Mouse (Mus musculus) midbrain, embryonic 15.5 days (tissue): ENCODE measurements at regions not wholly inside any gene's neighbourhood (a gene's known extent, or its start where the extent isn't known, plus 50 kb on each side); places are given as distances from the start of the nearest gene placed in this dataset.
A peak's percentile ranks its signal among the peaks of the same experiment; 100 is the strongest.

Experiments
- ATAC-seq: fragments of 200-750 bp; cut with Nextera tagmentation; replicated peaks from 2 replicates; pipeline ENCODE4 v1.8.0; 2017; ENCODE audit warnings: moderate TSS enrichment
- H3K27ac ChIP-seq: fragments of 300-500 bp; sonication (generic); 2 replicates; pipeline ENCODE4 v1.5.1; 2015; ENCODE audit warnings: mild to moderate bottlenecking, inconsistent platforms
- H3K27me3 ChIP-seq: fragments of 300-500 bp; sonication (generic); replicated peaks from 2 replicates; pipeline ENCODE4 v1.6.1; 2015; ENCODE audit warnings: inconsistent platforms
- H3K36me3 ChIP-seq: fragments of 300-500 bp; sonication (generic); replicated peaks from 2 replicates; pipeline ENCODE4 v1.6.1; 2015; ENCODE audit warnings: inconsistent platforms
- H3K4me1 ChIP-seq: fragments of 300-500 bp; sonication (generic); 2 replicates; pipeline ENCODE4 v1.6.1; 2015; ENCODE audit warnings: inconsistent platforms
- H3K4me2 ChIP-seq: fragments of 300-500 bp; sonication (generic); 2 replicates; pipeline ENCODE4 v1.6.1; 2015; ENCODE audit warnings: inconsistent platforms, mild to moderate bottlenecking, moderate library complexity
- H3K4me3 ChIP-seq: fragments of 300-500 bp; sonication (generic); 2 replicates; pipeline ENCODE4 v1.5.1; 2015; ENCODE audit warnings: mild to moderate bottlenecking, inconsistent platforms
- H3K9ac ChIP-seq: fragments of 300-500 bp; sonication (generic); 2 replicates; pipeline ENCODE4 v1.6.1; 2015; ENCODE audit warnings: mild to moderate bottlenecking, inconsistent platforms
- H3K9me3 ChIP-seq: fragments of 300-500 bp; sonication (generic); 2 replicates; pipeline ENCODE4 v1.6.1; 2016; ENCODE audit warnings: inconsistent platforms
- WGBS: fragments of 180-500 bp; shearing (Covaris S2); methylation state at CpG from one replicate; pipeline ENCODE4 v1.1.7; 2015; ENCODE audit warnings: mixed read lengths; 5-methylcytosine and 5-hydroxymethylcytosine counted together

DNA sequence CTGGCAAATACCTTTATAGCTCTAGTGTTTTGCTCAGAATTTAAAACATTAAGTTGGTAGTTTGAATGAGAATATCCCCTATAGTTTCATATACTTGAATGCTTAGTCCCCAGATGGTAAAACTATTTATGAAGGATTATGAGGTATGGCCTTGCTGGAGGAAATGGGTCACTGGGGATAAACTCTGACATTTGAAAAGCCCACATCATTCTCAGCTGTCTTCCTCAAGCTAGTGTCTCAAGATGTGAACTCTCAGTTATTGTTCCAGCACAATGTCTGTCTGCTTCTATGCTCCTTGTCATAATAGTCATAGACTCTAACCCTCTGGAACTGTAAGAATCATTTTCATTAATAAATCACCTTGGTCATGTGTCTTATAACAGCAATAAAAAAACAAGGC is 2004.1 kb upstream of the Gm8797 start:
- no peaks in the 10 kb centered on the region for H3K9me3 ChIP-seq
- no peaks in the 10 kb centered on the region for H3K27me3 ChIP-seq
- no peak overlapping the region for H3K27ac ChIP-seq
- no peak overlapping the region for H3K4me3 ChIP-seq
- no peaks in the 10 kb centered on the region for H3K4me1 ChIP-seq
- ATAC-seq: no peak
- H3K4me2 ChIP-seq: no peak overlapping the region
- no peak overlapping the region for H3K9ac ChIP-seq
- H3K36me3 ChIP-seq: no peaks in the 10 kb centered on the region

DNA sequence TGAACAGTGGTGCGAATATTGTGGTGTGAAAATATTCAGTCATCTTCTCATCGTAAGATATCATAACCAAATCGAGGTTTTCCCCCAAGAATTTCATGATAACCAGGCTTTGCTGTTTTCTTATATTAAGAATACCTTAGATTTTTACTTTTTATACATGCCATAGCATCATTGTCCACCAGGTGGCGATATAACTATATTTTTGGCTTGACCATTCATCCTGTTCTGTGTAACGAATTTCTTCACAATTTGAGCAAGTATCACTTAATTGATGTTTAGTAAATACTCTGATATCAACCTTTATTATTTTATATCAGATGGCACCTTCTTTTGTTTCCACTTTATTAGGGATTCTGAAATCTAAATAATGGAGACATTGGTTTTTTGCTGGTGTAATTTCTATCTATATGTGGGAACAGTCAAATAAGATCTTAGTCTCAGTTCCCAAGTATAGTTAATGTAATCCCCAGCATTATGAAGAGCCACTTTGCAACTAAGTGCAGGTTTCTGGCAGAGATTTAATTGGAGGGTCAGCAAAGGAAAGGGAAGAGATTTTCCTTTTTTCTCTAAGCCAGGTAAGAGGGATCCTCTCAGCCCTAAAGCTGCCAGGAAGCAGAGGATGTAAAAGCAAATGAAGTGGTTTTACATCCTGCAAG is 1998.9 kb upstream of the Gm8797 start:
- H3K9ac ChIP-seq: no peak overlapping the region
- peak; percentile 82 for ATAC-seq
- WGBS: 10% methylated on average over 5 of the region's 5 CpGs
- H3K27ac ChIP-seq: no peak overlapping the region
- H3K4me1 ChIP-seq: no peaks in the 10 kb centered on the region
- H3K9me3 ChIP-seq: no peaks in the 10 kb centered on the region
- H3K4me2 ChIP-seq: no peak overlapping the region
- no peaks in the 10 kb centered on the region for H3K36me3 ChIP-seq
- H3K4me3 ChIP-seq: no peak overlapping the region
- no peaks in the 10 kb centered on the region for H3K27me3 ChIP-seq

- Histone ChIP-seq H3K9me3 (no peaks in the 10 kb centered on the region), H3K4me3 (no peak overlapping the region), H3K9ac (no peak overlapping the region), H3K36me3 (no peaks in the 10 kb centered on the region), H3K27me3 (no peaks in the 10 kb centered on the region), H3K4me2 (no peak overlapping the region), H3K27ac (no peak overlapping the region), H3K4me1 (no peaks in the 10 kb centered on the region)
- ATAC-seq: no peak
- WGBS: 62% methylated on average over 1 of the region's 1 CpGs
These were observed 1989.3 kb upstream of the Gm8797 start for GRCm38 (mm10) chr3:3761346-3761745.

GRCm38 (mm10) chr3:3784200-3784599 is 1966.4 kb upstream of the Gm8797 start:
- H3K9me3 ChIP-seq: no peaks in the 10 kb centered on the region
- peak; percentile 70; the same call in 1 of the 2 replicates for ATAC-seq
- no peak overlapping the region for H3K4me2 ChIP-seq
- no peaks in the 10 kb centered on the region for H3K36me3 ChIP-seq
- H3K4me3 ChIP-seq: no peak overlapping the region
- 68% methylated on average over 3 of the region's 3 CpGs for WGBS
- no peak overlapping the region for H3K27ac ChIP-seq
- H3K27me3 ChIP-seq: no peaks in the 10 kb centered on the region
- H3K9ac ChIP-seq: no peak overlapping the region
- H3K4me1 ChIP-seq: no peaks in the 10 kb centered on the region

- ATAC-seq: peak; percentile 56; the same call in 1 of the 2 replicates
- no peaks in the 10 kb centered on the region for H3K27me3 ChIP-seq
- 65% methylated on average over 2 of the region's 2 CpGs for WGBS
These were observed 1964.6 kb upstream of the Gm8797 start for GRCm38 (mm10) chr3:3786039-3786438.

DNA sequence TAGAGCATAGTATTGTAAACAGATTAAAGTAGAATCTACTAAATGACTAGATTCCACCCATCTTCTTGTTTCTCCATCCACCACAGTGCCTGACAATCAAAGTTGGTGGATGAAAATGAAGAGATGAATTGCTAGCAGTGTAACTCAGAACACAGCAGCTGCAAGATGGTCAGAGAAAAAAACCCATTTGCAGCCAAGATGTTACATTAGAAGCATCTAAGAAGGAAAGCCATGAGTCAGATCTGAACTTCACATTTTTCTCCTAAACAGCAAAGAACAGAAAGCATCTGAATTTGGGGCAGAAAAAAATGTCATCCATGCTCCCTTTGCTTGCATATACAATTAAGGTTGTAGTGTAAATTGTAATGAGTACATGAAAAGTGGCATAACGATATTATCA is 1942.8 kb upstream of the Gm8797 start:
- Histone ChIP-seq H3K27ac (no peak overlapping the region), H3K9ac (no peak overlapping the region), H3K4me1 (no peaks in the 10 kb centered on the region), H3K36me3 (no peaks in the 10 kb centered on the region), H3K4me2 (no peak overlapping the region), H3K9me3 (no peaks in the 10 kb centered on the region), H3K4me3 (no peak overlapping the region), H3K27me3 (no peaks in the 10 kb centered on the region)
- ATAC-seq: no peak
- WGBS: 98% methylated on average over 1 of the region's 1 CpGs

More at GRCm38 (mm10) chr3:3786039-3786438, 1964.6 kb upstream of the Gm8797 start:
- H3K4me1 ChIP-seq: no peaks in the 10 kb centered on the region
- H3K27ac ChIP-seq: no peak overlapping the region
- H3K4me2 ChIP-seq: no peak overlapping the region
- no peak overlapping the region for H3K9ac ChIP-seq
- no peaks in the 10 kb centered on the region for H3K36me3 ChIP-seq
- no peak overlapping the region for H3K4me3 ChIP-seq
- H3K9me3 ChIP-seq: no peaks in the 10 kb centered on the region

DNA sequence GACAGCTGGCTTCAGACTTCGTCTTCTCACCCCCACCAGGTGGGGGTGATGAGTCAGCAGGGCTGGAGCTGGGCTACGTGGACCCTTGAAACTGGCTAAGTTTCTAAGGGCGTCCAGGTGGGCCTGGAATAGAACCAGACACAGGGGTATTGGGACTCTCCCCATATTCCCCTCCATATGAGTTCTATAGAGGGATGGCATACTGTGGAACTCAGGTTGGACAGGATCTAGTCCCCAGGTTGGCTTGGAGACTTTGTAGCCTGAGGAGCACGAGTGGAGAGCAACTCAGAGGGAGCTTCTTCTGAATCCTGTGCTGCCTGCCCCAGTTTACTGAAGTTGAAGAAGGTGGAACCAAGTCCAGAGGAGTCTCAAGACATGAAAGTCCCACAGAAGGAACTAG is 1921.6 kb upstream of the Gm8797 start:
- Histone ChIP-seq H3K4me3 (no peak overlapping the region), H3K9ac (no peak overlapping the region), H3K4me2 (no peak overlapping the region), H3K27me3 (no peaks in the 10 kb centered on the region), H3K27ac (no peak overlapping the region), H3K36me3 (no peaks in the 10 kb centered on the region), H3K9me3 (no peaks in the 10 kb centered on the region), H3K4me1 (no peaks in the 10 kb centered on the region)
- WGBS: 83% methylated on average over 4 of the region's 4 CpGs
- no peak for ATAC-seq

DNA sequence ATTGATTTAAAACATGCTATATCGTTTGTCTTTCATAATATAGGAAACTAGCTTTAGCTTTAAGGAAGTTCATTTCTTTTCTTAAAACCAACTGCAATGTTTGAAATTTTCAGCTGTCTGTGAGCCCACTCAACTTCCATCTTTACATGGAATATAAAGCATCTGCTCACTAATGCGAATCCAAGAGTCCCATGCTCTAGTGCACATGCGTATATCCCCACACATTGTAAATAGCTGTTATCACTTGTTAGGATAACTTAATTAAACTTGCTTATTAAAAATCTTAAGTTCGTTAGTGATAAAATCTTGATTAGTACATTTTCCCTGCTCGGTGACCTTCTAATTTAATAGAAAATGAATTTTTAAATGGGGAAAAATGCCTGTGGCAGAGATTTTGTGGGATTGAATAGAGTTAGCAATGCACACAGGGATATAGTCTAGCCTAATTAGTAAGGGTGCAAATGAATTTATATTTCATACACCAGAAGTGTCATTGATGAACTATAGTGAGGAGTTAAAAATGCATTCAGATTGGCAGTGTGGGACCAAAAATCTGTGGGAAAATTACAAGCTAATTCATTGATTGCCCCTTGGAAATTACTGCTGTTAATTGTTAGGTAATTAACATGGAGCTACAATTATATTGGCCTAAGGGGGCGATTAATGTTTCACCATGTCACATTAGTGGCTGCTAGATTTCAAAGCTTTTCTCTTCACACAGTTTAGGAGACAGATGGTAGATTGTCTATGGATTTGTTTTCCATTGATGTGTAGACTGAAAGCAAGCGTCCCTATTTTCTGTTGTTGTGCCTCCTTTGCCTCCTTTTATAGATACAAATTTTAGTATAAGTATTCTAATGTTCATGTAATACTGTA is 1919.0 kb upstream of the Gm8797 start:
- Histone ChIP-seq H3K4me2 (no peak overlapping the region), H3K9ac (no peak overlapping the region), H3K27me3 (no peaks in the 10 kb centered on the region), H3K36me3 (no peaks in the 10 kb centered on the region), H3K9me3 (no peaks in the 10 kb centered on the region), H3K4me1 (no peaks in the 10 kb centered on the region), H3K27ac (no peak overlapping the region), H3K4me3 (no peak overlapping the region)
- peak; percentile 84 for ATAC-seq
- 73% methylated on average over 7 of the region's 7 CpGs for WGBS
